Comparison of ENCODE assay signal across 8 mouse cellular contexts in genomic region chr19:4396998-4397797, GRCm38 (mm10). TPM values are rescaled to one million over a fixed set of nuclear protein-coding genes. Genes with fewer than 3 reads are reported as not detected.
A peak's percentile ranks its signal among the peaks of the same experiment; 100 is the strongest.
DNase-seq lines count a peak whose midpoint lies in the region; ATAC-seq and TF ChIP-seq lines count a peak whose summit lies in the region.

No protein-coding gene starts in this region.

- peak overlapping the region; percentile 97 for H3K27ac ChIP-seq in MEL (ENCODE audit: control insufficient read depth, low read depth, low read length)
- H3K27ac ChIP-seq in cerebellum, adult 2 months (ENCODE audit: insufficient read depth, low read length) = peak overlapping the region; percentile 77
- peak overlapping the region; percentile 97 for H3K27ac ChIP-seq in forebrain, postnatal 0 days (ENCODE audit: low read depth, low read length)
- H3K27ac ChIP-seq in lung, embryonic 16.5 days (ENCODE audit: low read length) = peak overlapping the region; percentile 92

- peaks cover 8 to 16% of the 10 kb centered on the region in 2 experiments for H3K4me1 ChIP-seq in MEL (ENCODE audit: control insufficient read depth in 1 of 2, insufficient read depth in 2 of 2, low read length in 2 of 2)
- no peaks in the 10 kb centered on the region for H3K4me1 ChIP-seq in cerebellum, adult 2 months (ENCODE audit: control insufficient read depth, insufficient read depth, low read length)
- H3K4me1 ChIP-seq in forebrain, postnatal 0 days (ENCODE audit: insufficient read depth) = peaks cover 5% of the 10 kb centered on the region; the same call in 1 of the 2 replicates
- peaks cover 16% of the 10 kb centered on the region; the same call in 1 of the 2 replicates for H3K4me1 ChIP-seq in lung, embryonic 16.5 days (replicated peaks; ENCODE audit: control insufficient read depth, insufficient read depth, low read length)

- H3K9me3 ChIP-seq in MEL (replicated peaks; ENCODE audit: insufficient read depth, low read length) = no peaks in the 10 kb centered on the region
- no peaks in the 10 kb centered on the region for H3K9me3 ChIP-seq in forebrain, postnatal 0 days (ENCODE audit: low read length)
- no peaks in the 10 kb centered on the region for H3K9me3 ChIP-seq in lung, embryonic 16.5 days (ENCODE audit: control insufficient read depth, low read length)

- TF ChIP-seq EP300 in MEL (IDR thresholded peaks at IDR 0.05; ENCODE audit: low read depth in 1 of 2, low read length in 2 of 2) = no peak

- peak overlapping the region; percentile 97 for H3K9ac ChIP-seq in MEL (ENCODE audit: control insufficient read depth, low read depth, low read length, poor library complexity, severe bottlenecking)
- peak overlapping the region; percentile 97 for H3K9ac ChIP-seq in forebrain, postnatal 0 days
- H3K9ac ChIP-seq in lung, embryonic 16.5 days (ENCODE audit: low read length) = peak overlapping the region; percentile 97

- no peaks in the 10 kb centered on the region for H3K27me3 ChIP-seq in MEL (ENCODE audit: control insufficient read depth in 1 of 2, insufficient read depth in 2 of 2, low read length in 2 of 2)
- no peaks in the 10 kb centered on the region for H3K27me3 ChIP-seq in cerebellum, adult 2 months (ENCODE audit: control insufficient read depth, insufficient read depth, low read length)
- no peaks in the 10 kb centered on the region for H3K27me3 ChIP-seq in forebrain, postnatal 0 days (ENCODE audit: insufficient read depth, low read length)
- H3K27me3 ChIP-seq in lung, embryonic 16.5 days (ENCODE audit: control insufficient read depth, insufficient read depth, low read depth, low read length) = no peaks in the 10 kb centered on the region

- under 1% methylated on average over 75 of the region's 90 CpGs for WGBS in cerebellum, adult 2 months
- 3% methylated on average over 49 of the region's 90 CpGs for WGBS in forebrain, postnatal 0 days
- under 1% methylated on average over 42 of the region's 90 CpGs for WGBS in lung, embryonic 16.5 days

- H3K4me2 ChIP-seq in forebrain, postnatal 0 days (ENCODE audit: low read depth) = peak overlapping the region; percentile 98
- peak overlapping the region; percentile 93 for H3K4me2 ChIP-seq in lung, embryonic 16.5 days (ENCODE audit: low read depth, low read length)

- no peak for TF ChIP-seq CTCF in MEL (IDR thresholded peaks at IDR 0.05 in 2 of 3, conservative IDR thresholded peaks at IDR 0.05 in 1 of 3; ENCODE audit: control insufficient read depth in 1 of 3, insufficient read depth in 1 of 3, low read depth in 2 of 3, low read length in 3 of 3, poor library complexity in 1 of 3, severe bottlenecking in 1 of 3)
- no peak for TF ChIP-seq CTCF in cerebellum, adult 2 months (IDR thresholded peaks at IDR 0.05; ENCODE audit: borderline replicate concordance, insufficient read depth, low read depth, low read length)
- TF ChIP-seq CTCF in forebrain, postnatal 0 days (IDR thresholded peaks at IDR 0.05; ENCODE audit: low read depth) = no peak

- H3K36me3 ChIP-seq in MEL (ENCODE audit: control insufficient read depth in 1 of 2, insufficient read depth in 2 of 2, low read length in 2 of 2) = peaks cover 5 to 33% of the 10 kb centered on the region in 2 experiments; a peak in 3 of 4 replicates
- H3K36me3 ChIP-seq in forebrain, postnatal 0 days (ENCODE audit: insufficient read depth) = no peaks in the 10 kb centered on the region
- H3K36me3 ChIP-seq in lung, embryonic 16.5 days (ENCODE audit: control insufficient read depth, insufficient read depth, low read length) = 0 out of 2 replicates have a peak, but pooled peaks cover 3% of the 10 kb centered on the region

- peak; percentile 92 for ATAC-seq in forebrain, postnatal 0 days
- ATAC-seq in hematopoietic stem cell, adult 5-6 weeks (replicated peaks in 1 of 2; ENCODE audit: insufficient read depth in 1 of 2, low FRiP score in 2 of 2, low TSS enrichment in 1 of 2, low read depth in 1 of 2, poor library complexity in 2 of 2, severe bottlenecking in 2 of 2) = peak; percentile 90 to 91
- peak; percentile 96 for ATAC-seq in lung, embryonic 16.5 days (ENCODE audit: low read depth)

- no peak for TF ChIP-seq RAD21 in MEL (IDR thresholded peaks at IDR 0.05; ENCODE audit: low read depth, low read length)

- peak; percentile 99 for DNase-seq in MEL (ENCODE audit: low read depth, low spot score)
- peak; percentile 95 to 98 for DNase-seq in cerebellum, adult 2 months
- peak; percentile 99 for DNase-seq in forebrain, postnatal 0 days
- peak; percentile 88 for DNase-seq in layer of hippocampus, adult 9-10 months (ENCODE audit: low spot score)
- DNase-seq in ovary, postnatal 10 days (ENCODE audit: low spot score) = peak; percentile 70
- DNase-seq in thymus, postnatal 10 days (ENCODE audit: low spot score in 2 of 2) = peak; percentile 96 to 97

- TF ChIP-seq POLR2A in MEL (IDR thresholded peaks at IDR 0.05; ENCODE audit: control insufficient read depth in 1 of 2, insufficient read depth in 1 of 2, low read depth in 1 of 2, low read length in 2 of 2, poor library complexity in 1 of 2) = peak in 1 of 2 experiments; percentile 42; a peak in 2 of 4 replicates
- TF ChIP-seq POLR2A in cerebellum, adult 2 months (IDR thresholded peaks at IDR 0.05; ENCODE audit: borderline replicate concordance, insufficient read depth, low read length) = peak; percentile 69

- H3K4me3 ChIP-seq in MEL (ENCODE audit: control insufficient read depth in 1 of 2, insufficient read depth in 1 of 2, low read depth in 2 of 2, low read length in 2 of 2) = peak overlapping the region; percentile 93 to 96
- H3K4me3 ChIP-seq in cerebellum, adult 2 months (replicated peaks; ENCODE audit: insufficient read depth, low read depth, low read length) = peak overlapping the region; percentile 90
- peak overlapping the region; percentile 100 for H3K4me3 ChIP-seq in forebrain, postnatal 0 days (ENCODE audit: low read depth, low read length)
- H3K4me3 ChIP-seq in lung, embryonic 16.5 days (ENCODE audit: low read length) = peak overlapping the region; percentile 91

- H3K79me2 ChIP-seq in MEL (ENCODE audit: control insufficient read depth, insufficient read depth, low read length, poor library complexity) = peaks cover 42% of the 10 kb centered on the region

TF ChIP-seq in MEL, 35 proteins besides CTCF, POLR2A, EP300 and RAD21 (continues in another document):
- TF ChIP-seq UBTF (IDR thresholded peaks at IDR 0.05; ENCODE audit: borderline replicate concordance, insufficient read depth, low read depth, low read length) (no peak), MYB (IDR thresholded peaks at IDR 0.05; ENCODE audit: low read depth, low read length) (no peak), CHD2 (IDR thresholded peaks at IDR 0.05; ENCODE audit: low read length) (no peak), GATA1 (IDR thresholded peaks at IDR 0.05; ENCODE audit: low read depth, low read length) (no peak), ELF1 (IDR thresholded peaks at IDR 0.05; ENCODE audit: low read depth, low read length) (0 out of 2 replicates have a peak, but pooled peaks have one; percentile 34), E2F4 (IDR thresholded peaks at IDR 0.05; ENCODE audit: borderline replicate concordance, low read depth, low read length) (no peak), USF2 (IDR thresholded peaks at IDR 0.05; ENCODE audit: borderline replicate concordance in 1 of 2, insufficient read depth in 1 of 2, low read depth in 1 of 2, low read length in 2 of 2) (no peak), KAT2A (conservative IDR thresholded peaks at IDR 0.05; ENCODE audit: low read depth, low read length) (no peak), TAL1 (IDR thresholded peaks at IDR 0.05; ENCODE audit: low read length) (no peak), MXI1 (IDR thresholded peaks at IDR 0.05; ENCODE audit: low read depth, low read length) (no peak; the same call in 1 of the 2 replicates), SIN3A (IDR thresholded peaks at IDR 0.05; ENCODE audit: low read length) (peak; percentile 69), POLR2AphosphoS5 (IDR thresholded peaks at IDR 0.05; ENCODE audit: borderline replicate concordance, low read depth, low read length) (no peak), ZMIZ1 (IDR thresholded peaks at IDR 0.05; ENCODE audit: low read depth, low read length) (peak; percentile 27; the same call in 1 of the 2 replicates), BHLHE40 (IDR thresholded peaks at IDR 0.05; ENCODE audit: borderline replicate concordance, low read depth, low read length) (no peak), MEF2A (IDR thresholded peaks at IDR 0.05; ENCODE audit: extremely low read depth, insufficient replicate concordance, low read depth, low read length, poor library complexity, severe bottlenecking) (no peak), JUND (IDR thresholded peaks at IDR 0.05; ENCODE audit: low read depth, low read length) (no peak), ETS1 (IDR thresholded peaks at IDR 0.05; ENCODE audit: low read depth, low read length) (peak; percentile 46; the same call in 1 of the 2 replicates), NELFE (IDR thresholded peaks at IDR 0.05; ENCODE audit: low read depth, low read length) (peak; percentile 62), NRF1 (IDR thresholded peaks at IDR 0.05; ENCODE audit: insufficient read depth, low read depth, low read length, poor library complexity, severe bottlenecking) (peak; percentile 74), USF1 (IDR thresholded peaks at IDR 0.05; ENCODE audit: low read depth, low read length) (peak; percentile 35; the same call in 1 of the 2 replicates), TBP (IDR thresholded peaks at IDR 0.05; ENCODE audit: low read depth, low read length) (no peak)

RNA-seq across cellular contexts. Expression of gene Kdm2a, which starts 0.9 kb away (rescaled TPM):
- 20.3 and 24.8 TPM in 2 replicates for total RNA-seq in MEL (2012; rRNA removed)
- 10 to 100 TPM in 1 of 2 experiments, not detected in 1; 55.9 TPM for polyA plus RNA-seq in MEL (2012; ENCODE audit: insufficient read depth in 1 of 2, insufficient read length in 2 of 2, low read depth in 1 of 2, low replicate concordance in 2 of 2, missing spikeins in 1 of 2)
- polyA plus RNA-seq in cerebellum, adult 2 months (2012; rRNA removed) = 87.1 and 90.4 TPM in 2 replicates
- total RNA-seq in forebrain, postnatal 0 days (2014; rRNA removed) = 55.0 and 71.7 TPM in 2 replicates
- 13.1 and 19.5 TPM in 2 replicates for polyA plus RNA-seq in forebrain, postnatal 0 days (2015; fragmentation: Nextera tagmentation; extraction: Ambion mirVana)
- total RNA-seq in hematopoietic stem cell, adult 5-6 weeks (2017) = 95.0 and 119 TPM in 2 replicates
- 35.1 and 42.9 TPM in 2 replicates for polyA plus RNA-seq in lung, embryonic 16.5 days (2015; fragmentation: Nextera tagmentation; extraction: Ambion mirVana)

RNA-seq across cellular contexts. Expression of gene Rhod, which starts 42.0 kb away (rescaled TPM):
- total RNA-seq in MEL (2012; rRNA removed) = not detected in 2 replicates
- polyA plus RNA-seq in MEL (2012; ENCODE audit: insufficient read depth in 1 of 2, insufficient read length in 2 of 2, low read depth in 1 of 2, low replicate concordance in 2 of 2, missing spikeins in 1 of 2) = under 1 TPM in 1 of 2 experiments, not detected in 1; 0.06 TPM
- polyA plus RNA-seq in cerebellum, adult 2 months (2012; rRNA removed) = 9.9 and 10.5 TPM in 2 replicates
- 3.6 and 5.2 TPM in 2 replicates for total RNA-seq in forebrain, postnatal 0 days (2014; rRNA removed)
- polyA plus RNA-seq in forebrain, postnatal 0 days (2015; fragmentation: Nextera tagmentation; extraction: Ambion mirVana) = 4.3 and 4.7 TPM in 2 replicates
- total RNA-seq in hematopoietic stem cell, adult 5-6 weeks (2017) = 2.4 and 2.7 TPM in 2 replicates
- 32.5 and 34.9 TPM in 2 replicates for polyA plus RNA-seq in lung, embryonic 16.5 days (2015; fragmentation: Nextera tagmentation; extraction: Ambion mirVana)

Comparison
In these comparisons a context has a peak if more than half of its experiments do, and no peak if none do; other contexts are left out.
1. Peak in every context shown above with its lines: DNase-seq, ATAC-seq, H3K4me3 ChIP-seq and H3K27ac ChIP-seq.